Mouse (Mus musculus) layer of hippocampus, adult 2 months (tissue): ENCODE results near the gene Supt5. TPM values are rescaled to one million over a fixed set of nuclear protein-coding genes. Genes with fewer than 3 reads are reported as not detected.

Experiments used
- DNase-seq, 2 experiments: peaks; one replicate each; pipeline ENCODE4 v3.0.0; 2022; ENCODE audit warnings: low spot score in 2 of 2
- H3K27ac ChIP-seq: fragments of 200-600 bp; 2 replicates; pipeline ENCODE4 v1.8.1; 2022
- H3K4me3 ChIP-seq: fragments of 200-600 bp; 2 replicates; pipeline ENCODE4 v1.8.1; 2022; ENCODE audit warnings: mild to moderate bottlenecking
- CTCF ChIP-seq: fragments of 200-600 bp; conservative IDR thresholded peaks from 2 replicates; pipeline ENCODE4 v1.8.1; 2022; ENCODE audit warnings: antibody characterized with exemption, mild to moderate bottlenecking, moderate library complexity
- total RNA-seq, 2 experiments: library from RNA; stranded (reverse); gene quantifications; 2 replicates each; pipeline ENCODE4 v1.2.3; 2021

The Supt5 gene
- total RNA-seq, 2 experiments from 2014 or later: 117 to 123 TPM

GRCm38 (mm10) chr7:28380237-28381016, 41.9 kb upstream of the Supt5 start, which contains the start of gene Zfp36:
Gene Zfp36 (minus strand): TSS chr7:28380253.
- no peak for TF ChIP-seq CTCF
- peak within 1 kb of the TSS; percentile 94 for H3K27ac ChIP-seq
- no peak for DNase-seq
- peak within 1 kb of the TSS; percentile 59 for H3K4me3 ChIP-seq

GRCm38 (mm10) chr7:28378769-28379651, 40.5 kb upstream of the Supt5 start:
- DNase-seq: peak; percentile 66 to 79
- no peak for TF ChIP-seq CTCF
- peak overlapping the region; percentile 59 for H3K4me3 ChIP-seq
- H3K27ac ChIP-seq: peak overlapping the region; percentile 94

GRCm38 (mm10) chr7:28378066-28378690, 39.6 kb upstream of the Supt5 start:
- peak overlapping the region; percentile 59 for H3K4me3 ChIP-seq
- no peak for DNase-seq
- H3K27ac ChIP-seq: peak overlapping the region; percentile 94
- no peak for TF ChIP-seq CTCF

- no peak for TF ChIP-seq CTCF
- no peak for DNase-seq
- H3K4me3 ChIP-seq: peak overlapping the region; percentile 59
- H3K27ac ChIP-seq: peak overlapping the region; percentile 94
Measured at GRCm38 (mm10) chr7:28377190-28378065, 38.9 kb upstream of the Supt5 start.

GRCm38 (mm10) chr7:28376011-28376771, 37.6 kb upstream of the Supt5 start:
- H3K4me3 ChIP-seq: peak overlapping the region; percentile 59
- peak overlapping the region; percentile 89 for H3K27ac ChIP-seq
- DNase-seq: no peak
- no peak for TF ChIP-seq CTCF

- TF ChIP-seq CTCF: no peak
- Histone ChIP-seq H3K4me3 (peak overlapping the region; percentile 59), H3K27ac (peak overlapping the region; percentile 89)
- DNase-seq: peak; percentile 66 to 76
Measured at GRCm38 (mm10) chr7:28375176-28375921, 36.8 kb upstream of the Supt5 start.

- DNase-seq: no peak
- Histone ChIP-seq H3K27ac (peak overlapping the region; percentile 89; the same call in 1 of the 2 replicates), H3K4me3 (no peak overlapping the region)
- TF ChIP-seq CTCF: no peak
Measured at GRCm38 (mm10) chr7:28374647-28375046, 36.1 kb upstream of the Supt5 start.

GRCm38 (mm10) chr7:28373891-28374495, 35.4 kb upstream of the Supt5 start:
- TF ChIP-seq CTCF: no peak
- DNase-seq: no peak
- H3K27ac ChIP-seq: peak overlapping the region; percentile 77; the same call in 1 of the 2 replicates
- no peak overlapping the region for H3K4me3 ChIP-seq

- peak overlapping the region; percentile 77 for H3K27ac ChIP-seq
- peak overlapping the region; percentile 68 for H3K4me3 ChIP-seq
- TF ChIP-seq CTCF: peak; percentile 88
- peak; percentile 77 for DNase-seq
Measured at GRCm38 (mm10) chr7:28373131-28373581, 34.6 kb upstream of the Supt5 start.
